Mouse (Mus musculus): ENCODE measurements at regions not wholly inside any gene's neighbourhood (a gene's known extent, or its start where the extent isn't known, plus 50 kb on each side); places are given as distances from the start of the nearest gene placed in this dataset.

- no peak for DNase-seq
These were observed 493.3 kb upstream of the Adamts16 start for GRCm38 (mm10) chr13:71334925-71335324.

- no peak for DNase-seq
These were observed 491.5 kb upstream of the Adamts16 start for GRCm38 (mm10) chr13:71333146-71333545.

- no peak for DNase-seq
These were observed 488.7 kb upstream of the Adamts16 start for GRCm38 (mm10) chr13:71330321-71330720.

DNA sequence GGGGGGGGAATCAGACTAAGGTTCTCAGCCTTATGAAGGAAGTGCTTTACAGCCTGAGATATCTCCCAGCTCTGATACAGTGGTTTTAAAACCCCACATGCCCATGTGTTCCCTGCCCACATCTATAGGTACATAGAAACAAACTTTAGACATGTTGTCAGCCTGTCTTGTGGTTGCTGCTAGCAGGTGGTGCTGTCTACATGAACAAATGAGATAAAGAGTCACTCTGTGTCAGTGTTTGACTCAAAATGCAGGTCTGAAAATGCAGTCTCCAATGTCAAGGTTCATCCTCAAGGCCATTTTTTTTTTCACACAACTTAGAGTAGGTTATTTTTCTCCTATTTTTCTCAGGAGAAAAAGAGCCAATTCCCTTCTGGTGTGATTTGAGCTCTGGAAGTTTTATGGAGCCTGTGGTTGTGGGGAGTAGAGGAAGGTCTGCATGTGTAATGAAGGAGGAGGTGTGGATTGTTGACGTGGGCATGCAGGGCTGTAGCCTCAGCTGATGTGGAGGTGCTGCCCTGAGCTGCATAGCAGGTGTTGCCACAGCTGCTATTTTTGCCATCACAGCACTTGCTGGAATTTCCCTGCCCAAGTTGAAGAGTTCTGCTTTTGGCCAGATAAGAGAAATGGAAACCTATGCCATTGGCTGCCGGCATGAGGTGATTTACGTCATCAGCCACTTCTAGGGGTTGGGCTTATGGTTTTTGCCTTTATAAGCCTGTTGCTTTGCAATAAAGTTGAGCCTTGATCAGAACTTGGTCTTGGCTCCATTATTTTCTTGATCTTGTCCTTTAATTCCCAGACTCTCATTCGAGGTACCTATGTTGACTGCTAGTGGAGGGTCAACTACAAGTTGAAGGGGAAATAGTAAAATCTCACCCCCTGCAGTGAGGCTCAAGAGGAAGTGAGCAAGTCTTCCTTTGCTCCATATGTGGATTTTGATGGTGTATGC is 486.5 kb upstream of the Adamts16 start:
- no peak for DNase-seq

GRCm38 (mm10) chr13:71320489-71320888 is 478.9 kb upstream of the Adamts16 start:
- DNase-seq = no peak

DNA sequence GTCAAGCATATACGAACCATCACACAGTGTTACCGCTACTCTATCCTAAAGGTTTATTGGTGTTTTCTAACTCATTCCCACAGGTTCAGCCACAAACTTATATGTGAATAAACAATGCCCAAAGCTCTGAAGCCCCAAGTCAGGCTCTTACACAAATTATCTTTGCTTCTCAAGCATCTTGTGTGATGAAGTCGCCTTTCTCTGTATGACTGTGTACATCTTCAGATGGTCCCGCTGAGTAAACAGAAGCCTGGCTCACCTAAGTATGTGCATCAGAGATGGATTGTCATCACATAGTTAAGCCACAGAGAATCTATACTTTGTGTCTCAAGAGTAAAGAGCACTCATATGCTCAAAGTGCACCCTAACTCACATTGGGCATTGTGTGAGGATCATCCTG is 462.3 kb upstream of the Adamts16 start:
- DNase-seq = no peak

DNA sequence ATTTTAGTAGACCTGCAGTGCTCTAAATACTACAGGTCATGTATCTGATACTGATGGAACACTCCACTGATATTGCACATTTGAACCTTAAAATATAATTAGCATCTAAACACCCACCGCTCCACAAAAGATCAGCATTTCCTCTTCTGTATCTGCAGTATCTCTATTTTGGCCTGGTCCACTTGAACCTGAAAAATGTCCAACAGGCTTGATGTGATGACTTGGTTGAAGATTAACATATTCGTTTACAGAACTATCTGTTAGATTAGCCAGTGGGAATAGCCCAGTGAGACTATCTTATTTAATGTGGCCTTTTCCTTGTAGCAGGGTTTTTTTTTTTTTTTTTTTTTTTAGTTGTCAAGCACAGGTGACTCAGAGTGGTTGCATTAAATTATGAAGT is 434.4 kb upstream of the Adamts16 start:
- DNase-seq = no peak

DNA sequence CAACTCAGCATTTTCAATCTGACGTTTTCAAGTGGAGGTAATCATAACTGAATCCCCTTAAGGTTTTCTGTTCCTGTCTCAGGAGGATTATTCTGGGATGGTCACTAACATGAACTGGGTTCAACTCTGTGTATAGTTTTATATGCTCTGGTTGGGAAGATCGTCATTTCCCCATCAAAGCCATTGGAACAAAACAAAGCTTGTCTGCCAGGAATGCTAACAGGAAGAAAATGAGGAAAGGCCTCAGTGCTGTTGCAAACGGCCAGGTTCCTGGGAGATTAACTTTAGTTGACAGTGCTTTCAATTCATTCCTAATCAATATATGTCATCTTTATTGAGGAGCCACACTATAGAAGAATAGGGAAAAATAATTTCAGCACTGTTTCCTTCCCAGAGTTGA is 432.5 kb upstream of the Adamts16 start:
- no peak for DNase-seq

DNA sequence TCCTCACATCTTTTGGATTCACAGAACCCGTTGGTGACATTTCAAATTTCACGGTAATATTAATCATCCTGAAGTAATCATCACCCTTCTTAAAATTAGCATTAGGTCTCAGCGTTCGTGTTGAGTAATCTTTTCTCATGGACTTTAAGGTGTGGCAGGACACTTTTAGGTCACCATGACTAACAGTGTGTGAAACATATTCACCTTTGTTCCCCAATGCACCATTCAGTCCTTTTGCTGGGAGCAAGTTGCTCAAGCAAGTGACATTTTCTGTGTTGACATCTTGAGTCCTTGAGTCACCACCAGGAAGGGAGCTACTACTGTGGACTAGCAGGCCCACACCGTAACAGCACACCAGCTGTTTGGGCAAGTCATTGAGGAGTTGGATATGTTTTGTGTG is 431.9 kb upstream of the Adamts16 start:
- no peak for DNase-seq

DNA sequence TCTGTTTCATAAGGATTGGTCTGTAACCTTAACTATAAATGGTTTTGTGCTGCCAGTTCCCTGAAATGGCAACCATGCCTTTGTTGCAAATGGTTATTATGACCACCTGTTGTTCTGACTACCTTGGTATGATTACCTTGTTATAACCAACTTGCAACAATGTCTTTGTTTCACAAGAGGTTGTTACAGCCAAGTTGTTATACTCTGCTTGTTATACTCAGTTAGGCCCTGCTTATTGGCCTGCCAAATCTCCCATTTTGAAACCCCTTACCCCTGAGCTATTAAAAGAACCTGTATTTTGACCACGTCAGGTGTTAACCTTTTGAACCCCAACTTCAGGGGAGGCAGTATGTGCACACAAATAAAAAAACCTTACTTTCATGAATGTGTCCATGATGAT is 431.5 kb upstream of the Adamts16 start:
- DNase-seq = no peak

- DNase-seq = no peak
These were observed 430.8 kb upstream of the Adamts16 start for GRCm38 (mm10) chr13:71272431-71272830.

DNA sequence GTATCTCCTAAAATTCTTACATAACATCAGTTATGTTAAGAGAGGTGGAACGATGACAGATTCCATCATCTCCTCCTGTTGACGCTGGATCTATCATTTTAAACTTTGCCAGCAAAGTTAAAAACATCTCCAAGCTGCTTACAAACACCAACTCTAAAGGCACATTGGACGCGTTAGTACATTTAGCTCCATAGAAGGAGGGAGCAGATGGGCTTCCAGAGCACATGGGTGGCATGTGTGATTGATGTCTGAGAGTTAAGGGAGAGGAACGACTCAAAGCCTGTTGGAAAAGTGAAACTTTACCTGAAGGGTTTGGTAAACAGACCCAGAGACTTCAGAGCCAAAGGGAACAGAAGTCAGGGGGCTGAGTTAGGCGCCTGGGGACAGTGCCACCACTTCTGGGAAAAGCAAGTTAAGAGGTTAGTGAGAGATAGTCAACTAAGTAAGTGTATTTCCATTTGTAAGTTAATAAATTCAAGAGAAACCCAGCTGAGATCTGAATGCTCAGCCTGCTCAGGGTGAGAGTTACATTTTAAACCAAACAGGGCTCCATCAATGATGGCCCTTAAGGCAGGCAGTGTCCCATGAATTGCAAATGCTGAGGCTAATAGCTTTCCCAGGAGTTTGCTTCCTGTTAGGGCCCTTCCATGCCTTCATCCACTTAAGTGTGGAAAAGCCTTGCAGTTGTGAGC is 430.3 kb upstream of the Adamts16 start:
- DNase-seq = no peak

DNA sequence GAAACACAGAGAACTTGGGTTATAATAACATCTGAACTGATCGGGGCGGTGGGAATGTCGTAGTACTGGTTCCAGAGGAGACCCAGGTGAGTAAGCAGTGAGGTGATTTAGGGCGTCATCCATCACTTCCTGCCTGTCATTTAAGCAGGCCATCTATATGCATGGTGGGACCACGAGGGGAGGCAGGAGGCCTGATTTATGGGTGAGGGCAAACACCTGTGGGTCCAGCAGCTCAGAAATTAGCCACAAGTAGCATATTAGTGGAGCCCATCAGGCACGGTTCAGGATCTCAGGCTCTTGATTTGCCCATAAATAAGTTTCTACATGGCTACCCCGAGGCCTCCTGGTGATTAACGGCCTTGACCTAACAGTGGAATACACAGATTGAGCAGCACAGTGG is 428.8 kb upstream of the Adamts16 start:
- DNase-seq = no peak

- no peak for DNase-seq
These were observed 427.9 kb upstream of the Adamts16 start for GRCm38 (mm10) chr13:71269496-71269895.

- DNase-seq = no peak
These were observed 421.8 kb upstream of the Adamts16 start for GRCm38 (mm10) chr13:71263315-71263878.

DNA sequence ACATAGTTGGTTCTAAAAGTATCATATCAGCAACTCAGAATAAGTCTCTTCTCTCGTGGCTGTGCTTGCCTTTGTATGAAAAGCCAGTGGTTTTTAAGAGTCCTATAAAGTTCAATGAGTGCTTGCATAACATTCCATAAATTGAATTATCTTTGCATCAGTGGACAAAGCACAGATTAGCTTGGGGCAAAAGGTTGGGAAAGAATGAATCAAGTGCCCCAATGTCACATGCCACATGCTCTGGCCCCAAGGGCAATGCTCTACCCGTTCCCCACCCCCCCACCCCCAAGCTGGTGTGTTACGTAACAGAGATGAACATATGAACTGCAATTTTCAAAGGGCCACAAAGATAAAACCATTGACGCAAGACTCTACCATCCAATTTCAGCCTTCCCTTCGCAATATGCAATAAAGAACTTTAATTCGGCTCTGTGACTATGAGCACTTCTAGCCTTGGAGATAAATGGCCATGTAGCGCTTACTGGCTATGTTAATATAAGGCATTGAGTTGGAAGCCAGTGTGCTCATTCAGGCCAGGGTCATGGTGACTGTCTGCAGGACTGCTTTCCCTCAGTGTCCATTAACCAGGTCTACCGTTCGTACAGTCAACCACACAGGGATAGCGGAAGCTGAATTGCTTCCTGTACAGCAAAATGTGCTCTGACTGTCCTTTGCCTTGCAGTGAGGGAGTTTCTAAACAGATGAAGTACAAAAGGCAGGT is 421.1 kb upstream of the Adamts16 start:
- no peak for DNase-seq

GRCm38 (mm10) chr13:71254016-71254415 is 412.4 kb upstream of the Adamts16 start:
- DNase-seq = no peak

DNA sequence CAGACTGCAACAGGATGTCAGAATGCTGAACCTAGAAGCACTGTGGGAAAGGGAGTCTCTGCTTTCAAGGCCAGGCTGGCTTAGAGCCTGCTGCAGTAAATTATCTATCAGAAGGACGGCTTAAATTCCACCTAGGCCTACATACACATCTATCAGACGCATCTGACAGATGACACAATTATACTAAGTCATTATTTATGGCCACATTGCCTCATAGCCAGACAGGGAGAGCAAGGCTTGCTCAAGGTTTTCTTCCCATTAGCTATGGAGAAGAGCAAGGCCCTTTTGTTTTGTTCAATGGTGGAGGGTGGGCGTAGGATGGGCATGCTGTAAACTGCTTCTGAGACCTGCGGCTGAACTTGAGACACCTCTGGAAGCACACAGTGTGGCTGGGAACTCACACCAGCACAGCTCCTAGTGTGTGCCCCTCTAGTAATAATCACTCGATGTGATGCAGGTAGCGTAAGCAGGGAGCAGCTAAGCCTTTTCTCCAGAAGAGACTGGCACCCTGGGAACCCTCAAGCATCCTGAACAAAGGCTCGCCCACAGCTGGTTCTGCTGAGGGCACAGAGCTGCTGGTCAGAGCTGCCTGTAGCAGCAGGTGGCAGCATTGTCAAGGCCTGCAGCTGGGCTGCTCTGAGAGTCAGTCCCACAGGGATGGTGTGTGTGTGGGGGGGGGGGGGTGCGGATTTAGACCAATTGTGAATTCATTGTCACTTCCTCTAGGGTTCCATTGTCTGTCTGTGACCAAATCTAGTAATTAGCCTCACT is 406.8 kb upstream of the Adamts16 start:
- DNase-seq = no peak

DNA sequence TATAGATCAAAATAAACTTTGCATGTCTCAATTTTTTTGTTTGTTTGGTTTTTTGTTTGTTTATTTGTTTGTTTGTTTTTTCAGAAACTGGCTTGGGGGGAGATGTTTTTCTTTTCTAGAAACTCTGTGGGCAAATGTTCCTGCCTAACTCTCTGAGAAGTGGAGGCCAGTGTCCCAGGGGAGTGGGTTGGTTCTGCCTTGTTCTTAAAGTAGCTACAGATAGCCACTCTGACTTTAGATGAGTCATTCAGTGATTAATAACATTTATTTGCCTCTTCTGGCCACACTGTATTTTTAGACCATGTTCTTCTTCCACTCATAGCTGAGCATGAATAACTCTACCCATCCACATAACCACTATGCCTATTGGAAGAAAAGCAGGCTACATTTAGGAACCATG is 405.6 kb upstream of the Adamts16 start:
- DNase-seq = no peak

DNA sequence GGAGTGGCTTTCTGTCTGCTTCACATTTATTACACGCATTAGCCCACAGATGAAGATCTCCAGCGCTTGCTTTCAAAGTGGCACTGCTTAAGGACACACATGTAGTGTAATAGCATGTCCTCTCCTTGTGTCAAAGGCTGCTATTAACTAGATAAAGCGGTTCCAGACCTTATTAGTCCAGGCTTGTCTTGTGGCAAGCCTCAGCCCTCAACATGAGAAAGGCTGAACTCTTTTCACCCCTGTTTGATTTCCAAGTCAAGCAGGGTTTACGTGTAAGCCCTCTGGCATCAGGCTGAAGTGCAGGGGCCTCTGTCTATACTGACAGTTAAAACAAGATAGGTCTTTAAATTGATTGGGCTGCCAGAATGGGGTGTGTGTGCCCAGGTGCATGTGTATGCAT is 403.7 kb upstream of the Adamts16 start:
- no peak for DNase-seq

GRCm38 (mm10) chr13:71239782-71240181 is 398.2 kb upstream of the Adamts16 start:
- DNase-seq = no peak

GRCm38 (mm10) chr13:71235338-71235737 is 393.7 kb upstream of the Adamts16 start:
- no peak for DNase-seq

Data from B cell, adult 2 months (primary cell).